Mouse (Mus musculus) C2C12 (cell line): ENCODE measurements around the gene Mark3.

Experiments
- CTCF ChIP-seq: IDR thresholded peaks from one replicate; pipeline ENCODE4 v1.5.1; 2011; ENCODE audit not compliant: control insufficient read depth, insufficient read depth, insufficient read length
- FOSL1 ChIP-seq: IDR thresholded peaks from one replicate; pipeline ENCODE4 v1.8.0; 2011; ENCODE audit warnings: mild to moderate bottlenecking, low read length; ENCODE audit not compliant: poor library complexity, insufficient read depth, severe bottlenecking
- USF1 ChIP-seq: IDR thresholded peaks from one replicate; pipeline ENCODE4 v1.6.1; 2011; ENCODE audit warnings: low read depth, mild to moderate bottlenecking, control low read depth, moderate library complexity

- no peak for TF ChIP-seq FOSL1
- no peak for TF ChIP-seq CTCF
- no peak for TF ChIP-seq USF1
Observed at GRCm38 (mm10) chr12:111537341-111537740, 37.0 kb upstream of the Mark3 start.
